Mouse (Mus musculus) embryonic stem cell, embryonic (primary cell): ENCODE measurements at regions not wholly inside any gene's neighbourhood (a gene's known extent, or its start where the extent isn't known, plus 50 kb on each side); places are given as distances from the start of the nearest gene placed in this dataset.
"Not testable (repeated sequence)": the region's sequence is repeated elsewhere in the genome, so short reads cannot be mapped to it uniquely, and the experiment has no call there.

Source experiments
- CTCF ChIA-PET, 4 experiments: fragments of 300-600 bp in 2 of 4; fragments of 350-600 bp in 2 of 4; sonication (Branson Sonifier 250); formaldehyde crosslinking; loops; one replicate each; lab custom pipeline; 2022; ENCODE audit warnings: inconsistent platforms in 2 of 4; lab: Charles Lee
- POLR2A ChIA-PET, 4 experiments: fragments of 300-600 bp in 2 of 4; fragments of 350-600 bp in 2 of 4; sonication (Branson Sonifier 250); formaldehyde crosslinking; loops; one replicate each; lab custom pipeline; 2022; ENCODE audit warnings: antibody characterized with exemption in 4 of 4, inconsistent platforms in 1 of 4; lab: Charles Lee

DNA sequence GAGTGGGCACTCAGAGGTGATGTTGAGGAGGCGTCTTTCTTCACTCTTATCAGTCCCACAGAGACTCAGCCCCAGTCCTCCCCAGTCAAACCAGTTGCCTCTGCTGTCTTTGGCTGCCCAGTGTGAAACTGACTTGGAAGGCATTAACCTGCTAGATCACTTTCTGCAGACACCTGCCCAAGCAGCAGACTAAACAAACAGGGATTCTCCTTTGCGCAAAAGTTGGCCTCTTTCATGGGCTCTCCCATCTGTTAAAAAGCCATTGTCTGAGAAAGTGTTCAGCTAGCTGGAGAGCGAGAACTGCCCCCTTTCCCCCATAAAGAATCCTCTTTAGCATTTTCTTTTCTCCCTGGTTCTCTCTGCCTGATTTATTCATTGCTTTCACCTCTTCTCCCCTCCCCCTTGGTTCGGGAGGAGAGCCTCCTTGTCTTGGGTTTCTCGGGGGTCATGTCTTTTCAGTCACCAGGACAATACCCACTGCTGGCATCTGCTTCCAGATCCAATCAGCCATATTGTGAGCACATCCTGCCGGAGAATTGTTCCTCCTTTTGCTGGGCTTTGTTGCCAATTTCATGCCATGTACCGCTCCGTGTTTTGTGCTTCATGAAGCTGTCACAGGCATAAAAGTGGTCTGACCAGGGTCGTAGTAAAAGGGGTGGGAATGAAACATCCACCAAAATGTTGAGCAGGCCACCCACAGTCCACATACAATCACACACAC, 143.7 kb downstream of the Nkx6-1 start:
- POLR2A ChIA-PET = no interaction called here

GRCm38 (mm10) chr5:101518791-101519547, 145.8 kb downstream of the Nkx6-1 start:
- ChIA-PET POLR2A (interaction anchor here in 1 of 4 experiments (0.6 kb wide), 1 partner anchor 73 kb away, joined by 3 read pairs; no protein-coding TSS in a partner anchor), CTCF (interaction anchor here in 1 of 4 experiments (0.6 to 0.7 kb wide), 2 partner anchors 11 to 42 kb away, joined by 3 to 9 read pairs; no protein-coding TSS in a partner anchor)

More for the DNA sequence above, 143.7 kb downstream of the Nkx6-1 start:
- CTCF ChIA-PET = no interaction called here

- CTCF ChIA-PET = no interaction called here
- POLR2A ChIA-PET = no interaction called here
Observed at GRCm38 (mm10) chr5:101497698-101498048, 167.1 kb downstream of the Nkx6-1 start.

DNA sequence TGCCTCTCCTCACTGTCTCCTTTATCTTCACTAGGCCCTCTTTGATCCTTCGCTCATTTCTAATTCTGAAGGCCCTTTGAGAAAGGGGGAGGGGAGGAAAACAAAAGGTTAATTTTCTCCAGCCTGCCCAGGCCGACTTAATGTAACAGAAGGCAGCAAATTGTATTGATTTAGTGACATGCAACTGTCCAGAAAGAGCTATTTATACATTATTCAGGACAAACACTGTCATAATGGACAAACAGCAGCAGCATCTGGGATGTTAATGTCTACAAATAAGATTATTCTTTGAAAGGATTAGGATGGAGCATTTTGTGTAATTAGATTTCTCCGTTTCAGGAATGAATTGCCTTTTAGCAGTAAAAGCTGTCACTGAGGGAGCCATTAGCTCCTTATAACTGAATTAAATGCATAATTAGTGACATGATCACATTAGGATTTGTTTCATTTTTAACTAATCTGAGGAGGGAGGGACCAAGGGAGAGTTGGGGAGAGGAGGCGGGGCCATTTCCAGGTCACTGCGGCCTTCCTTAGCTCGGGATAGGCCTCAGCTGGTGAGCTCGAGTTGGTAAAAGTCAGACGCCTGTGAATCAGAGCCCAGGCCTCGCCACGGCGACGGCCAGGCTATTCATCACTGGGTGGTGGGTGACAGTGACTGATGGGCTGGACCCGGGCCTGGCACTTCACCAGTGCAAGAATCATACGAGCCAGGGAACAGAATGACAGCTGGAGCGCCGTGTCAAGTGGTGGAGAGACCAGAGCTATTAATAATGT, 167.7 kb downstream of the Nkx6-1 start:
- ChIA-PET CTCF (no interaction called here), POLR2A (interaction anchor here in 1 of 4 experiments (0.6 kb wide), 1 partner anchor 693 kb away, joined by 3 read pairs; no protein-coding TSS in a partner anchor)

DNA sequence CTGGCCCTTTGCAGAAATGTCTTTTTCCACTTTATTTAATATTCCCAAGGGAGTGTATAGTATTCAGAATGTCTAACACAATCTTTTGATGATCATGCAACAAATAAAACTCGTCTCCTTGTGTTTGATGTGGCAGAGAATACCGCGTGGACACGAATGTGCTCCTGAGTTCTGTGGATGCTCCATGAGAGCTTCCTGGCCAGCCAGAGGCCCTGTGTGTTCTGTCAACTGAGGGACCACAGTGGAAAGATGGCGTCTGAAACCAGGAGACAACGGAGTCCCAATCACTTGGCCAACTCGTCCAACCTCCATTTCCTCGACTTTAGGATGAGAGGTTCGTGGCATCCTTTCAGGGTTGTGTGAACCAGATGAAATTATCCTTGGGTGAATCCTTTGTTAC, 168.6 kb downstream of the Nkx6-1 start:
- POLR2A ChIA-PET = no interaction called here
- CTCF ChIA-PET = no interaction called here

- POLR2A ChIA-PET = interaction anchor here in 1 of 4 experiments (0.6 kb wide), 1 partner anchor 73 kb away, joined by 3 read pairs; no protein-coding TSS in a partner anchor
- CTCF ChIA-PET = interaction anchor here in 1 of 4 experiments (0.9 kb wide), 1 partner anchor 38 kb away, joined by 4 read pairs; no protein-coding TSS in a partner anchor
Observed at GRCm38 (mm10) chr5:101445792-101446191, 219.0 kb downstream of the Nkx6-1 start.

DNA sequence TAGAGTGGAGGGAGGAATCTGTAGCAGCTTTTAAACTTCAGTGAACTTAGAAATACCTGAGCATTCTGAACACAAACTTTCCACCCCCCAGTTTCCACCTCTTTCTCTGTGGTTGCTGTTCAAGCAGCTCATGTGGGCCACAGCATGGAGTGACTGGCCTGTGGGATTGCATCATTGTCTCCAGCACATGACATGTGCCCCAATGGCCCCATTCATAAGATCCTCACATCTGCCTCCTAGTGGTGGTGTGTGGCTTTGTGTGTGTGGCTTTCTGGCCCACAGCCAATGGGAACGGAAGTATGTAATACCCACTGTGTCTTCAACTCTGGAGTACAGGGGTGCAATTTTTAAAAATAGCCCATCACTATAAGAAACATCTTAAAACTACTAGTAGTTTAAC, 223.0 kb downstream of the Nkx6-1 start:
- POLR2A ChIA-PET = no interaction called here
- CTCF ChIA-PET = no interaction called here

- POLR2A ChIA-PET = no interaction called here
- CTCF ChIA-PET = no interaction called here
Observed at GRCm38 (mm10) chr5:101437666-101438299, 227.0 kb downstream of the Nkx6-1 start.

DNA sequence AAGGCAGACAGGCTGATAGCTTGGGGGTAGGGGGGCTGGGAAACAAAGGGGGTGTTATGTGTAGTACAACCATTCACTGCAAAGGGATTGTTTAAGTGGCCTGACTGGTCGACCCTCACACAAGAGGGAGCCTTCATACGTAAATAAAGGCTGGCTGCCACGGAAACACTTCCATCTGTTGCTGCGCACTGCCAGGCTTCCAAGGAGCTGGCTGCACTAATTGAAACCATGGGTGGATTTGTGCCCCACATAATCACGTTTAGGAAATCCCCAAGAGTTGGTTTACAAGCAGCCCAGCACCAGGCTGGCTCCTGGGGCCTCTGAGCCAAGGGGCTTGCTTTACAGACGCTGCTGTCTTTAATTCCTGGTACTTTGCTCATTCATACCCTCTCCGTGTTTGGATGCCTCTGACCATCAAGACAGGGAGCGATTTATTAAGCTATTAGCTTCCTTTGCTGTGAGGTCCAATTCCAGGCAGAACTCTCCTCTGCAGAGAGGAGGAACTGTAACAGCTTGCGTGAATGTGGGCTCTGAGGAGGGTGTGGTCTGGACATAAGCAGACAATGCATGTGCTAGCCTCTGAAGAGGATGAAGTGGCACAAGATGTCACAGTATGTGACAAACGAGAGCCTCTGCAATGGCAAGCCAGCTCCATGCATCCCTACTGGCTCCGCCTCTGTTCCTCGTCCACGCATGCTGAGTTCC, 238.6 kb downstream of the Nkx6-1 start:
- ChIA-PET CTCF (interaction anchor here in 1 of 4 experiments (0.5 kb wide), 1 partner anchor 108 kb away, joined by 5 read pairs; no protein-coding TSS in a partner anchor), POLR2A (no interaction called here)

- CTCF ChIA-PET = interaction anchor here in 1 of 4 experiments (1.4 kb wide), 1 partner anchor 19 kb away, joined by 3 read pairs; no protein-coding TSS in a partner anchor
- POLR2A ChIA-PET = interaction anchor here in 1 of 4 experiments (0.6 kb wide), 1 partner anchor 1758 kb away, joined by 3 read pairs; no protein-coding TSS in a partner anchor
Observed at GRCm38 (mm10) chr5:101384316-101384715, 280.5 kb downstream of the Nkx6-1 start.

DNA sequence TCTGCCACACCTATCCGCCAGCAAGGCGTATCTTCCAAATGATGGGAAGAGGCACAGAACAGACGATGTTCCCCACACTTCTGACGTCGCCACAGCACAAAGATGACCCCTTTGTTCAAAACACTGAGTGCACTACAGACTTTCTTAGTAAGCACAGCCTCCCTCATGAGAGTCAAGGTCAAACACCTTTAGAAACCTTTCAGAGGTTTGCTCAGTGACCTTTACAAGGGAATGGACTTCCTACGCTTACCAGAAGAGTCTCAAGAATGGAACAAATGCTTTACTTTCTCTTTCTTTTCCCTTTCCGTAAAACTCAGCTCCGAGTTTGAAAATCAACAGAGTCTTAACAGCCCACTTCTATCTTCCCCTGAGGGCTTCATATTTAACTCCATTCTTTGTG, 283.4 kb downstream of the Nkx6-1 start:
- ChIA-PET CTCF (no interaction called here), POLR2A (no interaction called here)

- ChIA-PET POLR2A (no interaction called here), CTCF (no interaction called here)
Observed at GRCm38 (mm10) chr5:101376657-101377056, 288.1 kb downstream of the Nkx6-1 start.

- ChIA-PET CTCF (no interaction called here), POLR2A (no interaction called here)
Observed at GRCm38 (mm10) chr5:101374129-101374528, 290.7 kb downstream of the Nkx6-1 start.

DNA sequence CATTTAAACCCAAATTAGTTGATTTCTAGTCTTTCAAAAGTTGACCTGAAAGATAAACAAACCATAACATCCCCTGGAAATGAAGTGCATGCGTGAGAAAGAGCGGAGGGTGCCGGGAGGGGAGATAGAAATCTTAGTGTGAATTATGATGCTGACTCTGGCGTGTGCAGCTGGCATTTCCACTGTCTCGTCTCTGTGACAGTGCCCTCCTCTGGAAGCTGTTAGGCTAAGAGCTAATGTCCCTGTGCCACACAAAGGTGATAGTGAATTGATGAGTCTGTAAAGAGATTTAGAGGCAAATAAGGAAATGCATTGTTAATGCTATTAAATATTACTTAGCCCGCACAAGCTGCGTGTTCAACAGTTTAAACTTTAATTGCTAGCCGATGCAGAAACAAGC, 292.6 kb downstream of the Nkx6-1 start:
- ChIA-PET CTCF (interaction anchor here in 1 of 4 experiments (0.5 kb wide), 1 partner anchor 297 kb away, joined by 6 read pairs; no protein-coding TSS in a partner anchor), POLR2A (interaction anchor here in 1 of 4 experiments (0.5 kb wide), 1 partner anchor 1250 kb away, joined by 3 read pairs; no protein-coding TSS in a partner anchor)

DNA sequence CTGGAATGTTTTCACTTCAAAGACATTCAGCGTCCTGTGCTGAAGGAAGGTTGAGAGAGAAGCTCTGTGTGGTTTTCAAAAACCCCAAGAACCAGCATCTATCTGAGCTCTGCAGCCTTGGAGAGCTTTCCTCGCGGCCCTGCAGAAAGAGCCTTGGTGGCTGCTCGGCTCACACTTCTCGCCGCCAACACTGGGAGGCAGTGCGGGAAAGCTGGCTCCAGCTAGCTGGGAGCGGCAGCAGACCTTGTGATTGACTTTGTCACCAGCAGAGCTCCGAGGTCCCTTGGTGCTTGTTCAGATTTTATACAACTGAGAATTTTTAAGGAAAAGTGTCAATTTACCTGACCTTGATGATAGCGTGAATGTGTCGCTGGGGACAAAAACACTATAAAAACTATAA, 299.4 kb downstream of the Nkx6-1 start:
- POLR2A ChIA-PET = interaction anchor here in 1 of 4 experiments (0.8 to 1.0 kb wide), 2 partner anchors 20 to 297 kb away, joined by 3 to 4 read pairs; no protein-coding TSS in a partner anchor
- CTCF ChIA-PET = interaction anchor here (0.6 to 2.0 kb wide), 23 partner anchors 10 to 1354 kb away, joined by 3 to 8 read pairs (median 4); partner anchors contain the start of gene Nkx6-1 (in 2 of the 4)

DNA sequence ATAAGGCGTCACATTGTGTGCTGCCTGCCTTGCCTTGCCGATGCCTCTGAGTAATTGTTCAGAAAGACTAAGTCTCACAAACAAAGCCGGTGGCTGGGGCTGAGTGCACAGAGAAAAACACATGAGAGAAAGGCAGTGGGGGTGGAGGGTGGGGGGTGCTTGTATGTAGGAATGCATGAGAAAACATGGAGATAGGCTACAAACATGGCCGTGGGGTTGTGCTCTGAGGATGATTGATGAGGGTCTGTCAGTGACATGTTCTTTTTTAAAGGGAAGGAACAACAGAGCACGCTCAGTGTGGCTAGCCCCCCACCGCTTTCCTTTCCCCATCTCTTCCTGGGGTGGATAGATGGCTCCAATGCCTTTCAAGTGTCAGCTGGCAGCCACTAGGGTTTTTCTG, 304.8 kb downstream of the Nkx6-1 start:
- CTCF ChIA-PET = no interaction called here
- POLR2A ChIA-PET = no interaction called here

GRCm38 (mm10) chr5:101345406-101345805, 319.4 kb downstream of the Nkx6-1 start:
- ChIA-PET CTCF (no interaction called here), POLR2A (interaction anchor here in 1 of 4 experiments (1.4 kb wide), 1 partner anchor 20 kb away, joined by 4 read pairs; no protein-coding TSS in a partner anchor)

- POLR2A ChIA-PET, CTCF ChIA-PET: not testable (repeated sequence)
Observed at GRCm38 (mm10) chr5:101336361-101336760, 328.4 kb downstream of the Nkx6-1 start.
